Mouse (Mus musculus): ENCODE measurements around the gene Mrpl28. TPM values are rescaled to one million over a fixed set of nuclear protein-coding genes. Genes with fewer than 3 reads are reported as not detected.

The Mrpl28 gene
- 95.9 and 102 TPM in 2 replicates for polyA plus RNA-seq (2012; rRNA removed)

DNA sequence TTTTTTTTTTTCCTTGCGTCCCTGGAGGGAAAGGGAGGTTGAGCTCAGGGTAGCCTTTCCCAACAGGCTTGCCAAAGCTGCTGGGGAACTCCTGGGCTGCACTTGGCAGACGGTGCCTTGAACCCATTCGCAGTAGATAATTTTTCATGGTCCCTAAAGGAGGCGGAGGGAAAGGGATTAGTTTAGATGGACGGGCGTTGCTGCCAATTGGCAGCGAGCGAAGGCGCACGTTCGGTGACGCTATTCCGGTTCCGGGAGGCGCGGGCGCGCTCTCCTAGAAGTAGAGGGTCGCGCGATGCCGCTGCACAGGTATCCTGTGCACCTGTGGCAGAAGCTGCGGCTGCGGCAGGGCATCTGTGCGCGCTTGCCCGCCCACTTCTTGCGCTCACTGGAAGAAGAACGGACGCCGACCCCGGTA is at the start of gene Mrpl28:
TSS of gene Mrpl28 (plus strand) at position 234 of the 418 bp plus-strand sequence.

DNA sequence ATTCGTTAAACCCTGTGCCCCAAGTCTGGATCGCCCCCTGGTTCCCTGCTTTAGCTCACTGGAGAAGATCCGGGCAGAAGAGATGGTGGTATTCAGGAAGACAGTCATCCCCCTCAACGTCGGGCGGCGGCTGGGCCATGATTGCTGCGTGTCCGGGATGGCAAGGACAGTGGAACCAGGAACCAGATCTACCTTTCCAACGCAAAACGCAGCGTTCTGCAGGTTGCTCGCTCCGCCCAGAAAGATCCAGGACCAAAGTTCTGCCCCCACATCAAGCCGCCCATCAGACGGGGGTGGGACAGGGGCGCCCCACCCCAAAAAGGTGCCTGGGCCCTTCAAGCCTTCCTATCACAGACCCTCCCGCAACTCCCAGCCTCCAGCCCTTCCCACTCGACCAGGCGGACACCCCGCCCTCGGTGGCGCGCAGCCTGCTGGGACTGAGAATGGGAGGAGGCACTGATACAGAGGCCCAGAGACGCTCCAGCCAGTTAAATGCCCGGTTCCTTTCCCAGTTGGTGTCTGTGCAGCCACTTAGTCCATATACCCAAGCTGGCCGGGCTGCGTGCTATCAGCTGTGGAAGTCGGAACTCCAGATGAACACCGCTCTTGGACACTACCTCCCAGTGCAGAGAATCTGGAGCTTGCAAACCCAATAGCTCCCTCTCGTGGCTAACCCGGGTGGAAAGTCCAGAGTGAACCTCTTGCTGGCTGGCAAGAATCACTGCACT is 33.2 kb upstream of the Mrpl28 start, which contains the start of gene Decr2:
TSS of gene Decr2 (minus strand) at position 433 of the 728 bp plus-strand sequence.

DNA sequence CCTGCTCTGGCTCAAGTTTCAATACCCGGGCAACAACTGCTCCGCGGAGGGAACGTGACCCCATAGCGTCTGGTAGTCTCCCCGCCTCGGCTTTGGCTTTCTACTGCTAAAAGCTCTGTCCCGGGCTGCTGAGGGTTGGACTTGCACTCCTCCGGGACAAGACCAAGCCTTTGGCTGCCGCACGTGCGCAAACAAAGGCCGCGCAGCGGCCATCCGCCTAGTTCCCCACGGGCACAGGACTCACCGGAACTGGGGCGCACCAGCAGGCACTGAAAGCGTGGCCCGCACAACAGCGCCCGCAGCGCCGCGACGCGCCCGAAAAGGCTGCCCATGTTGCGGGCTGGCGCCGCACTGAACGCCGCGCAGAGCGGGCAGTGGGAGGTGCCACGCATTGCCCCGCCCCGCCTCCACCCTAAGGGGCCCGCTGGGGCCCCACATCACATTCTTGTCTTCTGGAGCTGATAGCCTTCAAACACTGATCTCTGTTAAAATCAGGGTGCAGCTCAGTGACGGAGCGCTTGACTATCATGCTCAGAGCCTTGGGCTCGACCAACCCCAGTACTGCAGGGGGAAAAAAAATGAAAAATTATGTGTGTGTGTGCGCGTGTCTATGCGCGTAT is 28.1 kb upstream of the Mrpl28 start, which contains the start of gene Nme4:
TSS of gene Nme4 (minus strand) at position 482 of the 620 bp plus-strand sequence.

GRCm38 (mm10) chr17:26113181-26113948 is 9.9 kb upstream of the Mrpl28 start, which contains the start of gene Tmem8:
TSS of gene Tmem8 (plus strand) at chr17:26113299.

DNA sequence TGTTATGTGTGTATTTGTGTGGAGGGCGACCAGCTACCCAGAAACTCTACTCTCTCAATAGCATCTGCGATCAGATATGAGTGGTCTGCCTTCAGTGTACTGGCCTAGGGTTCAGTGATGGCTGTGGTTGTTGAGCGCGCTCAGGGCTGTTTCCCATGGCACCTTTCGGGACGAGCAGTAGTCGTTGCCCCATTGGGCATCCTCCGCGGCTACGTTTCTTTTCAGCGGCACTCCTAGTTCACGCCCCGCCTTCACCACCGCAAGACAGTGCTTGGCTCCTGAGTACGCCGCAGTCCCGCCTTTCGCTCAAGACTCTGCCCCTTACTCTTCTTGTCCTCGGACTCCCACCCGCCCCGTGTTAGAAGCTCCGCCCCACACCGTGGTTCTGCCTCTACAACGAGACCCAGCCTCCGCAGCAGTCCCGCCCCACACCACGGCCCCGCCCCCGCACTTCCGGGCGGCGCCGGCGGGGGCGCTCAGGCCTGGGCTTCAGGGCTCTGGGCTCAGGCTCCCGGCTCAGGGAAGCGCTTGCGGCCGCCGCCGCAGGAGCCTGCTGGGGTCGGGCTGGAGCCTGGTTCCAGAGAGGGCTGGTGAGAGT is 15.0 kb downstream of the Mrpl28 start, which contains the start of gene Axin1:
TSS of gene Axin1 (plus strand) at position 450 of the 598 bp plus-strand sequence.

Other genes starting within 250 kb of the Mrpl28 start
- 252 TPM in 2 replicates for gene Mettl26, start 248.4 kb upstream of the Mrpl28 start, polyA plus RNA-seq (2012; rRNA removed)
- 2.3 and 3.1 TPM in 2 replicates for gene Wfikkn1, start 242.6 kb upstream of the Mrpl28 start, polyA plus RNA-seq (2012; rRNA removed)
- 55.7 and 59.0 TPM in 2 replicates for gene Rab40c, start 203.8 kb upstream of the Mrpl28 start, polyA plus RNA-seq (2012; rRNA removed)
- gene Pigq, start 178.6 kb upstream of the Mrpl28 start, polyA plus RNA-seq (2012; rRNA removed): 167 and 173 TPM in 2 replicates
- 30.0 and 56.2 TPM in 2 replicates for gene Nhlrc4, start 178.5 kb upstream of the Mrpl28 start, polyA plus RNA-seq (2012; rRNA removed)
- 0.11 and 0.17 TPM in 2 replicates for gene A930017K11Rik, start 170.9 kb upstream of the Mrpl28 start, polyA plus RNA-seq (2012; rRNA removed)
- 76.4 and 78.9 TPM in 2 replicates for gene Capn15, start 137.7 kb upstream of the Mrpl28 start, polyA plus RNA-seq (2012; rRNA removed)
- gene Rab11fip3, start 53.9 kb upstream of the Mrpl28 start, polyA plus RNA-seq (2012; rRNA removed): 38.3 and 41.6 TPM in 2 replicates
- gene Decr2, start 33.2 kb upstream of the Mrpl28 start, polyA plus RNA-seq (2012; rRNA removed): 15.3 and 15.4 TPM in 2 replicates
- 57.7 and 61.7 TPM in 2 replicates for gene Nme4, start 27.9 kb upstream of the Mrpl28 start, polyA plus RNA-seq (2012; rRNA removed)
- gene Tmem8, start 10.2 kb upstream of the Mrpl28 start, polyA plus RNA-seq (2012; rRNA removed): 40.3 and 47.3 TPM in 2 replicates
- 24.2 and 26.3 TPM in 2 replicates for gene Axin1, start 15.2 kb downstream of the Mrpl28 start, polyA plus RNA-seq (2012; rRNA removed)
- 0.86 and 1.4 TPM in 2 replicates for gene Pdia2, start 75.6 kb downstream of the Mrpl28 start, polyA plus RNA-seq (2012; rRNA removed)
- 105 and 112 TPM in 2 replicates for gene Rgs11, start 79.5 kb downstream of the Mrpl28 start, polyA plus RNA-seq (2012; rRNA removed)
- 52.7 and 53.4 TPM in 2 replicates for gene Arhgdig, start 84.3 kb downstream of the Mrpl28 start, polyA plus RNA-seq (2012; rRNA removed)
- gene Fam234a, start 120.7 kb downstream of the Mrpl28 start, polyA plus RNA-seq (2012; rRNA removed): 117 and 127 TPM in 2 replicates
- 37.2 and 38.4 TPM in 2 replicates for gene Luc7l, start 129.4 kb downstream of the Mrpl28 start, polyA plus RNA-seq (2012; rRNA removed)

All from ovary, adult 2 months (tissue).